8 mouse cellular contexts compared by ENCODE assay signal in the genomic region with DNA sequence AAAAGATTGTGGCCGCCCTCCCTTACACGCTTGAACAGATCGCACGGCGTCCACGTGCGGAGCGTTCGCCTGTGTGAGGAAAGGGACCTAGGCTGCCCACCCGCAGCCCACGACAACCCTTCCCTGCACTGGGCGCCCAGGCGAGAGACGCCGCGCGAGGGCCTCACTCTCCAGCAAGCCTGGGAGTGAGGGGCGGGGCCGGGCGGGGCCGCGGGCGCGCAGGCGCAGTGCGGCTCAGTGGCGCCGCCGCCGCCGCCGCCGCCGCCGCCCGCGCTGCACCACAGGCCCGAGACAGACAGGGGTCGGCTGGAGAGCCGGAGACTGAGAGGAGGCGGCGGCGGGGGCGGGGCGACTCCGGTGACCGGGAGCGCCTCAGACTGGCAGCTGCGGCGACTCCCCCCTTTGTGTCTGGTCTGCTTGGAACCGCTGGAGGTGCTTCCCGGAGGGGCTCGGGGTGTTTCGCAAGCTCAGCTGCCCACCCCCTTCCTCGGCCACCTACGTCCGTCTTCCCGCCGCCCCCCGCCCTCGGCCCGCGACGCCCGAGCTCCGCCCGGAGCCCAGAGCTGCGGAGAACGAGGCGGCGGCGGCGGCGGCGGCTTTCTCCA. TPM values are rescaled to one million over a fixed set of nuclear protein-coding genes. Genes with fewer than 3 reads are reported as not detected.
DNase-seq lines count a peak whose midpoint lies in the region; ATAC-seq and TF ChIP-seq lines count a peak whose summit lies in the region.

Gene Bmpr2 (plus strand): TSS at position 237 of the 605 bp plus-strand sequence.

- H3K9me3 ChIP-seq in embryonic facial prominence, embryonic 15.5 days (replicated peaks): no peaks in the 10 kb centered on the region
- H3K9me3 ChIP-seq in limb, embryonic 13.5 days: no peaks in the 10 kb centered on the region
- no peaks in the 10 kb centered on the region for H3K9me3 ChIP-seq in midbrain, embryonic 15.5 days

- H3K27me3 ChIP-seq in embryonic facial prominence, embryonic 15.5 days: no peaks in the 10 kb centered on the region
- no peaks in the 10 kb centered on the region for H3K27me3 ChIP-seq in limb, embryonic 13.5 days
- no peaks in the 10 kb centered on the region for H3K27me3 ChIP-seq in midbrain, embryonic 15.5 days (replicated peaks)

- H3K9ac ChIP-seq in embryonic facial prominence, embryonic 15.5 days: peak within 1 kb of the TSS; percentile 77
- H3K9ac ChIP-seq in limb, embryonic 13.5 days: peak within 1 kb of the TSS; percentile 95
- peak within 1 kb of the TSS; percentile 89 for H3K9ac ChIP-seq in midbrain, embryonic 15.5 days

- TF ChIP-seq CTCF in bone marrow, adult 2 months (IDR thresholded peaks at IDR 0.05; ENCODE audit: control insufficient read depth, insufficient read depth, low read length): no peak

- peak; percentile 91 for DNase-seq in A20 (ENCODE audit: low read depth, low spot score)
- peak; percentile 84 for DNase-seq in heart, adult 8-10 months (ENCODE audit: low spot score)
- peak; percentile 87 to 89 for DNase-seq in kidney, adult 8-10 months
- DNase-seq in spleen, adult 18-20 months: peak; percentile 64 to 74

- under 1% methylated on average over 69 of the region's 75 CpGs for WGBS in bone marrow, adult 2 months
- under 1% methylated on average over 57 of the region's 75 CpGs for WGBS in embryonic facial prominence, embryonic 15.5 days
- WGBS in limb, embryonic 13.5 days: under 1% methylated on average over 60 of the region's 75 CpGs
- under 1% methylated on average over 55 of the region's 75 CpGs for WGBS in midbrain, embryonic 15.5 days

- H3K4me1 ChIP-seq in bone marrow, adult 2 months (ENCODE audit: control insufficient read depth, insufficient read depth, low read length): no peaks in the 10 kb centered on the region
- H3K4me1 ChIP-seq in embryonic facial prominence, embryonic 15.5 days: peaks cover 12% of the 10 kb centered on the region
- H3K4me1 ChIP-seq in limb, embryonic 13.5 days: peaks cover 9% of the 10 kb centered on the region
- H3K4me1 ChIP-seq in midbrain, embryonic 15.5 days: peaks cover 16% of the 10 kb centered on the region

- peak within 1 kb of the TSS; percentile 79 for H3K27ac ChIP-seq in bone marrow, adult 2 months (ENCODE audit: control insufficient read depth, insufficient read depth, low read depth, low read length, poor library complexity)
- H3K27ac ChIP-seq in embryonic facial prominence, embryonic 15.5 days (replicated peaks): peak within 1 kb of the TSS; percentile 99
- peak within 1 kb of the TSS; percentile 99 for H3K27ac ChIP-seq in limb, embryonic 13.5 days
- H3K27ac ChIP-seq in midbrain, embryonic 15.5 days: peak within 1 kb of the TSS; percentile 99

- peak within 1 kb of the TSS; percentile 79 for H3K4me2 ChIP-seq in embryonic facial prominence, embryonic 15.5 days (replicated peaks)
- H3K4me2 ChIP-seq in limb, embryonic 13.5 days (replicated peaks): peak within 1 kb of the TSS; percentile 77
- H3K4me2 ChIP-seq in midbrain, embryonic 15.5 days: peak within 1 kb of the TSS; percentile 76

- H3K4me3 ChIP-seq in bone marrow, adult 2 months (replicated peaks; ENCODE audit: control insufficient read depth, low read depth, low read length): peak within 1 kb of the TSS; percentile 93
- peak within 1 kb of the TSS; percentile 88 for H3K4me3 ChIP-seq in embryonic facial prominence, embryonic 15.5 days (replicated peaks)
- peak within 1 kb of the TSS; percentile 98 for H3K4me3 ChIP-seq in limb, embryonic 13.5 days
- peak within 1 kb of the TSS; percentile 90 for H3K4me3 ChIP-seq in midbrain, embryonic 15.5 days

- TF ChIP-seq POLR2A in bone marrow, adult 2 months (IDR thresholded peaks at IDR 0.05; ENCODE audit: borderline replicate concordance, control insufficient read depth, low read depth, low read length): peak; percentile 57; the same call in 1 of the 2 replicates

- ATAC-seq in embryonic facial prominence, embryonic 15.5 days (ENCODE audit: insufficient number of reproducible peaks, low FRiP score, low TSS enrichment, low read depth): peak; percentile 93
- peak; percentile 92 for ATAC-seq in limb, embryonic 13.5 days (ENCODE audit: low FRiP score, low read depth)
- peak; percentile 94 for ATAC-seq in midbrain, embryonic 15.5 days (replicated peaks)

- H3K36me3 ChIP-seq in embryonic facial prominence, embryonic 15.5 days: no peaks in the 10 kb centered on the region; the same call in 1 of the 2 replicates
- no peaks in the 10 kb centered on the region for H3K36me3 ChIP-seq in limb, embryonic 13.5 days
- no peaks in the 10 kb centered on the region for H3K36me3 ChIP-seq in midbrain, embryonic 15.5 days (replicated peaks)

RNA-seq across cellular contexts. Expression of gene Bmpr2, which starts in this region (rescaled TPM):
- polyA plus RNA-seq in bone marrow, adult 2 months (2011; ENCODE audit: insufficient read depth, insufficient read length, low replicate concordance, missing spikeins): 1.1 and 5.1 TPM in 2 replicates
- 8.8 and 9.9 TPM in 2 replicates for polyA plus RNA-seq in embryonic facial prominence, embryonic 15.5 days (2015; fragmentation: Nextera tagmentation; extraction: Ambion mirVana)
- 10 to 100 TPM; 43.4 to 47.8 (median 46.4) TPM for total RNA-seq in heart, adult 8-10 months (2022)
- 11.2 and 12.0 TPM in 2 replicates for polyA plus RNA-seq in limb, embryonic 13.5 days (2015; fragmentation: Nextera tagmentation; extraction: Ambion mirVana)
- polyA plus RNA-seq in midbrain, embryonic 15.5 days (2015; fragmentation: Nextera tagmentation; extraction: Ambion mirVana): 9.6 and 9.8 TPM in 2 replicates

Comparison
In these comparisons a context has a peak if more than half of its experiments do, and no peak if none do; other contexts are left out.
1. Peak in every context shown above with its lines: DNase-seq, ATAC-seq, H3K4me3 ChIP-seq and H3K27ac ChIP-seq.